Mouse (Mus musculus) kidney, adult 11 months (tissue): ENCODE results near the gene Acot8.
A peak's percentile ranks its signal among the peaks of the same experiment; 100 is the strongest.
"Not testable (repeated sequence)": the region's sequence is repeated elsewhere in the genome, so short reads cannot be mapped to it uniquely, and the experiment has no call there.

ENCODE experiments used
- DNase-seq: peaks from one replicate; pipeline ENCODE4 v3.0.0; 2022

The Acot8 gene

DNA sequence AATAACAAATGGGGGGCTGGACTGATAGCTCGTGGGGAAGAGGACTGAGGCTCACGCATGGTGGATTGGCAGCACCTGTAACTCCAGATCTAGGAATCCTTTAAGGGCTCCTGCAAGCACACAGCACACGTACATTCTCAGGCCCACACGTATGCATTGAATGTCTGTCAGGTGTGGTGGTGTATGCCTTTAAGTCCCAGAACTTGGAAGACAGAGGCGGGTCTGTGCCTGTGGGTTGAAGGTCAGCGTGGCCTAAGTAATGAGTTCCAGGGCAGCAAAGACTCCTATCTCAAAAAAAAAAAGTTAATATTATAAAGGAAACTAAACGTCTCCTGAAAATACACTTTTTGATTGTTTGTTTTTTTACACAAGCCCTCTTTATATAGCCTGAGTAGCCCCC lies 1.9 kb upstream of the Acot8 start:
- DNase-seq = no peak

DNA sequence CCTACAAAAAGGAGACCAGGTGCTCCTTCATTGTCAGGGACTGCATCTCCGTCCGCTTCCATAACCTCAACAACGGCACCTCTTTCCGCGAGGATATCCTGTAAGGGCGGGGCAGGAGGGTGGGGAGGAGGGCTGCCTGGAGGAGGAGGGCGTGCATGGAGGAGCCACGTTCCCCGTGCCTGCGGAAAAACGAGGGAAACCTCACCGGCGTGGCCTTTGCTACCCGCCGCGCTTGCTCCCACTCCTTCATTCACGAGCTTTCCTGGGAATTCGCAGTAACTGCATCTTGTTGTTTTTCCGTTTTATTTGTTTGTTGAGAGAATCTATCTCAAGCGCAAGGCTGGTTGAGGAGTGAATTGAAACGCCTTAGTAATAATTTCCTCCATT lies 643 bp upstream of the Acot8 start:
- no peak for DNase-seq

- DNase-seq = no peak
Observed at GRCm38 (mm10) chr2:164803921-164804313, 765 bp downstream of the Acot8 start.

DNA sequence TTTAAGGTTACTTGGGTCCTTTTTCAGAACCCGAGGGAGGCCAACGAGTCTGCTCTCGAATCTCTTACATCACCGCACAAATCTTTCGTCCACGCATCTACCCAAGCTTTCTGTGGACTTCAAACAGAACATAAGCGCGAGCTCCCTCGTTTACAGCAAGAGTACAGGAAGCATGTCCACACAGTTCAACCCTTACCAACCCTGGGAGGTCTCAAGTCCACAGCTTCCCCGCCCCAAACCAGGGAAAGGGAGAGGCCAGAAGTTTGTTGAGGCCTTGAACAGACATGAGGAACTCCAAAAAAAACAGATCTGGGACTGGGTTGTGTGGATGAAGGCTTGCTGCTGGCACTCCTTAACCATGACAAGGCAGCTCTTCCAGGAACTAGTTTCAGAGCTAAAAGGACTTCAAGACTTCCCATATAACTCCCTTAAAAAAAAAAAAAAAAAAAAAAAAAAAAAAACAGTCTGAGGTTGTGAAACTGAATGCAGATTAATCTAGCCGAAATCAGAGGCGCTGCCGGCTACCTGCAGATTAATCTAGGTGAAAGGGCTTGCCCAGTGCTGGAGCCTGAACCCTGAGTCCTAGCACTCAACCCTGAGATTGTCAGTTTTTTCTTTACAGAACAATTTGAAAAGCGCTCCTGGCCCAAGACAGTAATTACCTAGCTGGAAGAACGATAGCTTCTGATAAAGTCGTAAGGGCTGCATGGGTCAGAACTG lies 1.3 kb downstream of the Acot8 start:
- DNase-seq = no peak

GRCm38 (mm10) chr2:164800252-164801004 lies 4.3 kb downstream of the Acot8 start:
- DNase-seq = no peak

DNA sequence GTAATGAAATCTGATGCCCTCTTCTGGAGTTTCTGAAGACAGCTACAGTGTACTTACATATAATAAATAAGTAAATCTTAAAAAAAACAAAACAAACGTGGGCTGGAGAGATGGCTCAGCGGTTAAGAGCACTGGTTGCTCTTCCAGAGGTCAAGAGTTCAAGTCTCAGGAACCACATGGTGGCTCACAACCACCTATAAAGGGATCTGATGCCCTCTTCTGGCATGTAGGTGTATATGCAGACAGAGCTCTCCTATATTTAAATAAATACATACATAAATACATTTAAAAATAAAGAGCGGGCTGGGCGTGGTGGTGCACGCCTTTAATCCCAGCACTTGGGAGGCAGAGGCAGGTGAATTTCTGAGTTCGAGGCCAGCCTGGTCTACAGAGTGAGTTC lies 6.1 kb downstream of the Acot8 start:
- not testable (repeated sequence) for DNase-seq

DNA sequence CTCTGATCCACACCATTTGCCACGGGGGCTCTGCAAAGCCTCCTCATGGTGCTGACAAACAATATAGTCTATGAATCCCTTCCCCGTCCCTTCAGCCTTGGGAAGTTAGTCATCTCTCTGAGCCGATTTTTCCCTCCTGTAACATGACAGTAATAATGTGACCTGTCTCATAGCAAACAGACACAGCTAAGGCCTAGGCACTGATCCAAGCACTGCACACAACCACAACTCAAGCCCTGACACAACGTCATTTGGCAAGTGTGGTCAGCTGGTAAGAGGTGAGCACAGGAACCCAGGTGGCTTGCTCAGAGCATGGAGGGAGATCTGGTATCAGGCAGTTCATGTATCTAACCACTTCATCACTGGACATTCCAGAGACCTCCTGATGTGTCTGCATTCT lies 8.8 kb downstream of the Acot8 start:
- DNase-seq = no peak

DNA sequence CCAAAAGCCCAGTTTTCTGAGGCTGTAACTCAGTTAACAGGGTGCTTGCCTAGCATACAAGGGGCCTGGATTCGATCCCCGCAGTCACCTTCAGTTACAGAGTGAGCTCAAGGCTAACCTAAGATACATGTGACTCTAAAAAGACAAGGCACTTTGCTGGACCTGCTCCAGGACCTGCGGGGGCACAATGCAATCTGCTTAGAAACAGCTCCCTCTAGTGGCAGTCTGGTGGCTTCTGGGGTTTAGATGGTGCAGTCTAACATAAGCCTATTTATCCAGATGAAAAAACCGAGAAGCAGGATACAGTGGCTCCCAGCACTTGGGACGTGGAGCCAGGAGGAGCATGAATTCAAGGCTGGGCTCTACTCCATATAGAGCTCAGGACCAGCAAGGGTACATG lies 10.4 kb downstream of the Acot8 start:
- peak; percentile 83 for DNase-seq

- no peak for DNase-seq
Observed at GRCm38 (mm10) chr2:164793772-164794171, 10.9 kb downstream of the Acot8 start.

- peak; percentile 63 for DNase-seq
Observed at GRCm38 (mm10) chr2:164793236-164793635, 11.4 kb downstream of the Acot8 start.

DNA sequence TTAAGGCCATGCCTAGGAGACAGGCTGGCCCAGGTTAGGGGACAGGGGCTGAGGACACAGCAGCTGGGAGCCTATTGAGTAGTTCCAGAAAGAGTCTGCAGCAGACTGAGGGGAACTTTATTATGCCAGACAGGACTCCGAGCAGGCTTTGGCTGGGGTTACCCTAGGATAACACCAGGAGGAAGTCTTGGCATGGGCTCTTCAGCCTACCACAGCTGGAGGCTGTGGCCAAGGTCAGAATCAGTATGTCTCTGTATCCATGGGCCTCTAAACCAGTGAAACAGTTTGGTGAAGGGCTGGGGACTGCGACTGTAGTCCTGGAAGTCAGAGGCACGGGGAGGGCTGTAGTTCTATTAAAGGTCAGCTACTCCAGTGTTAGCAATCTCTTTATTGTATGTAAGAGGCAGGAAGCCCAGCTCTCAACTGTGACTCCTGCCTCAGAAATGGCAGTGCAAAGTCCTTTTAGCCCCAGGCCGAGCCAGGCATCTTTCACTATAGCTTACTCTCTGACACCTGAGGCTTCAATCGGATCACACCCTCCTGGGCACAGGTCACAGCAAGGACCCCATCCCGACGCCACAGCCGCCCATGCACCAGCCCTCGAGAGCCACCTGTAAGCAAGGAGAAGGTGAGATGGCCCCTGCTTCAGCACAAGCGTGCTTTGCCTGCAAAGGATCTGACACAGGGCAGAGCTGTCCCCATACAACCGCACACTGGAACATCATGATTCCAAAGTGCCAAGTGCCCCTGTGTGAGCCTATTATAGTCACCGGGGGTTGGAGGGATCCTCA lies 12.1 kb downstream of the Acot8 start:
- no peak for DNase-seq

- no peak for DNase-seq
Observed at GRCm38 (mm10) chr2:164791841-164792261, 12.8 kb downstream of the Acot8 start.

GRCm38 (mm10) chr2:164790451-164790850 lies 14.2 kb downstream of the Acot8 start:
- no peak for DNase-seq

DNA sequence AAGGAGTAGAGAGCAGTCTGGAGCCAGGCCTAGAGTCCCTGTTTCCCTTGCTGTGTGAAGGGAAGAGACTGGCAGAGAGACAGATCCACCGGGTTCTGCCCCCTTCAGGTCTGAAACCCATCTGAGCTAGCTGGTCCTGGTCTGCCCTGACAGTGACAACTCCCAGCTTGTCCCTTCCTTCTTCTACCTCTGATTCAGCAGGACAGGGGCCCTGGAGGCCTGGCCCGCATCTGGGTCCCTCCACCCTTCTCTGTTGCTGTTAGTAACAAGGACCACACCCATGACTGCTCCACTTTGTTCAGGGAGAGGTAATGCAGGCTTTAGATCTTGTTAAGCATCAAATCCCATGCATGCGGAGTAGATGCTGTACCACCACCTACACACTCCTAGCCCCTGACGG lies 16.3 kb downstream of the Acot8 start:
- no peak for DNase-seq

DNA sequence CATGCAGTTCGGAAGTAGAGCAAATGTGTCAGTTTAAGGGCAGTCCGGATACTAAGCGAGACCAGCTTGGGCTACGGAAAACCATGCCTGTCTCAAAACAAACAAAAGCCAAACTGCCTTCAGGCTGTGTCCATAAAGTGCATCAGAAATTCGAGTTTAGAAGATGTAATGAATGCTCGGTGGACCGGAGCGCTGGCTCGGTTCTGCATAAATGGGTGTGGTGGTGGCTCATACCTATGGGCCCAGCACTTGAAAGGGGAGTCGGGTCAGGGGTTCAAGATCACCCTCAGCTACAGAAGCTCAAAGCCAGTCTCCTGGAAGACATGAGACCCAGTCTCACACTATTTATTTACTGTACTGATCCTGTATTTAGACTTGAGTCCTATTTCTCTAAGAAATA lies 16.9 kb downstream of the Acot8 start:
- DNase-seq = no peak

GRCm38 (mm10) chr2:164787032-164787431 lies 17.6 kb downstream of the Acot8 start:
- no peak for DNase-seq

- DNase-seq = no peak
Observed at GRCm38 (mm10) chr2:164786388-164786885, 18.2 kb downstream of the Acot8 start.

GRCm38 (mm10) chr2:164785481-164786387 lies 18.9 kb downstream of the Acot8 start, which contains the start of gene Snx21:
Snx21 (plus strand) TSS chr2:164785823.
- DNase-seq = peak; percentile 96

DNA sequence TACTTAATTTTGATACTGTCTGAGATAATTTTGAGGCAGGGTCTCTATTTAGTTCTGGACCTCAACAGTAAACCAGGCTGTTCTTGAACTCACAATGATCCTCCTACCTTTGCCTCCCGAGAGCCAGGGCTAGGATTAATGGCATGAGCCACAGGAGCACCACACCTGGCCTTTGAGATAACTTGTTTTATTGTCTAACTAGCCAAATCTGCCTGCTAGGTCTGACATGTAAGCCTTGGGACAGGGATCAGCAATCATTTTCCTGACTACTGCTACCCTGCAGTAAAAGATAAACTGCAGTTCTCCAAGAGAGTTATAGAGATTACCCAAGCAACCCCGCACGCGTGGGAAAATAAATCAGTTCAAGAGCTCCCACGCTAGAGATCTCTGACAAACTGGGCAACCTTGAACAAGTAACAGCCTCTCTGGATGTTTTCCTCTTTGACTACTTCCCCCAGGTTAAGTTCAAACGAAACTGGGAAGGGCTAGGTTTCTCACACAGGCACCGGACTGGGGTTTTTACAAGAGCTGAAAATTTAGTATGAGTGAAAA lies 19.7 kb downstream of the Acot8 start:
- DNase-seq = no peak

DNA sequence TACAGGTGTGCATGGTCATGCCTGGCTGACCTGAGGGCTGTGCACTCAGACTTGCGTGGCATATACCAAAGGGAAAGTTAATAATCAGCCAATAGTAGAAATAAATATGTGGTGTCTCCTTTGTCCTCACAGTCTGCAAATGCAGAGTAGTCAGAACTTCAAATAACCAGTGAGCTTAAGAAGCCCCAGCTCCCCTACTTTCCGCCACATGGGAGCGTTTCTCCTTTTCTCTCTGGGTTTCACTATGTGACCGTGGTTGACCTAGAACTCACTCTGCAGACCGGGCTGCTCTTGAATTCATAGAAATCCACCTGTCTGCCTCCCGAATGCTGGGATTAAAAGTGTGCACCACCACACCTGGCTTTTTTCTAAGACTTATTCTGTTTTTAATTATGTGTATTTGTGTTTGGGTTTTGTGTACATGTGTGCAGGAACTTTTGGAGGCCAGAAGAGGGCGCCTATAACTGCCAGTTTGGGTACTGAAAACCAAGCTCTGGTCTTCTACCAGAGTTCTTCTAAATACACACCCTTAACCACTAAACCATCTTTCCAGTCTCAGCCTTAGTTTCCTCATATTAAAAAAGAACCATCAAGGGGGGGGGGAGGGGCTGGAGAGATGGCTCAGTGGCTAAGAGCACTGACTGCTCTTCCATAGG lies 20.6 kb downstream of the Acot8 start:
- DNase-seq = no peak

- no peak for DNase-seq
Observed at GRCm38 (mm10) chr2:164781876-164782275, 22.8 kb downstream of the Acot8 start.
